Mouse (Mus musculus): Measurements from ENCODE around the gene Ttll4.

Ttll4 gene

GRCm38 (mm10) chr1:74712461-74713098 lies 51.0 kb downstream of the Ttll4 start:
- no peak for DNase-seq

- DNase-seq: peak; percentile 11
These were observed 51.7 kb downstream of the Ttll4 start, which contains the start of gene Cyp27a1 for GRCm38 (mm10) chr1:74713099-74713858. Gene Cyp27a1, plus strand, starts transcription at chr1:74713574.

DNA sequence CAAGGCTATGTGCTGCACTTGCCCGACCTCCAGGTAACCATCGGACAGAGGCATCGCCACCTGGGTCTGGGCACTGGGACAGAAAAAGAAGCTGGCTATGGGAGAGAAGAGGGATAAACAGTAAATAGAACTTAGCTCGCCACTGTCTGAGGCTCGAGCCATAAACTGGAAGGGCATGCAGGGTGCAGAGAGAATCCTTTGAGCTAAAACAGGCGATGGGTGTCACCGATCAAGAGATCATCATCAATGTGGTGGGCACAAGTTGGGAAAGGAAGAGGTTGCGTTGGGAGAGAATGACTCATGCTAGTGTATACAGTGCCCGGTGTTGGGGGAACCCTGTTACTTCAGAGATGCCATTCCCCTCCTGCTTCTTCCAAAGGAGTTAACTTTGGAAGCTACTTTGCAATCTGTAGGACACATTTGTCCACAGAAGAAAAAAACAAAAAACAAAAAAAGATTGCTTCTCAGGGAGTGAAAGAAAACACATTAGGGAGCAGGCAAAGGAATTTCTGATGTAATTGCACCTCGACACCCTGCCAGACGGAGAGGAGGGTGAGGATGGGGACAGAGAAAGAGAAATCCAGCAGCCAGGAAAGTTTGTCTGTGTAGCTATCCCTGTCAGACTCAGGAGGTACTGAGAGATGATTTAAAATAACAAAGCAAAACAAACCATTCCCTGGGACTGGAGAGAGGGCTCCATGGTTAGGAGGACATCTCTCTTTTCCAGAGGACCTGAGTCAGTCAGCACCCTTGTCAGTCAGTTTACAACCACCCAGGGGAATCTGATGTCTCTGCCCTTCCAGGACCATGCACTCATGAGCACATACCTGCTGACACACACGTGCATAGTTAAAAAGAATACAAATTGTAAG lies 52.5 kb downstream of the Ttll4 start:
- no peak for DNase-seq

- no peak for DNase-seq
These were observed 53.4 kb downstream of the Ttll4 start for GRCm38 (mm10) chr1:74714967-74715366.

- DNase-seq: no peak
These were observed 53.9 kb downstream of the Ttll4 start for GRCm38 (mm10) chr1:74715468-74715867.

DNA sequence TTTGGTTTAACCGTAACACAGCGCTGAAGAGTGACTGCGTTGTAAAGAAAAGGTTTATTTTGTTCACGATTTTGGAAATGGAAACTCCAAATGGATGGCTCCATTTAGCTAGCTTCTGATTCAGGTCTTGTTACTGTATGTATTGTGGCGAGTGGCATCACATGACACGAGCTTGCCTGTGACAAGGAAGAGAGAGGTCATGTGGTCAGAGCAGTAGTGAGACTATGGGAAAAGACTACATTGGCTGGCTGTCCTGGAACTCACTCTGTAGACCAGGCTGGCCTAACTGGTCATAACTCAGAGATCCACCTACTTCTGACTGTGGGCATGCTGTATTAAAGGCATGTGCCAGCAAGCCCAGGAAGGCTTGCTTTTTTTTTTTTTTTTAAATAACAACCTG lies 54.3 kb downstream of the Ttll4 start:
- DNase-seq: no peak

- no peak for DNase-seq
These were observed 56.6 kb downstream of the Ttll4 start for GRCm38 (mm10) chr1:74718113-74718512.

DNA sequence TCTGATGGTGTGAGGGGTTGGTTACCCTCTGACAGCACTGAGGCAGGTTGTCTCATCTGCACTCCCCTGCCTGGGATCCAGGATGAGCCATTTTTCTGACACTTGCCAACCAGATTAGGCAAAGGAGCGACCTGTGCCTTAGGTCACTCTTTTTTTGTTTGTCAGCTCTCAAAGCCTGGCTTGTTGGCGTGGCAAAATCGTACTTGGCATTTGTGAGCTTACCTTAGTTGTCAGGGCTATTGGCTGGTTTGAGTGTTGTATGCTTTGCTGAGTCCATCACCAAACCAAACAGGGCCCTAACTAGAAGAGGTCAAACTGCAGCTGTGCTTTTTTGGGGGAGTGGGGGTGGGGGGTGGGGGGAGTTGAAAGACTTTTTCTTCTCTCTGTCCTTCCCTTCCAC lies 57.7 kb downstream of the Ttll4 start:
- DNase-seq: no peak

GRCm38 (mm10) chr1:74721657-74722056 lies 60.1 kb downstream of the Ttll4 start:
- no peak for DNase-seq

GRCm38 (mm10) chr1:74723748-74724147 lies 62.2 kb downstream of the Ttll4 start:
- DNase-seq: no peak

DNA sequence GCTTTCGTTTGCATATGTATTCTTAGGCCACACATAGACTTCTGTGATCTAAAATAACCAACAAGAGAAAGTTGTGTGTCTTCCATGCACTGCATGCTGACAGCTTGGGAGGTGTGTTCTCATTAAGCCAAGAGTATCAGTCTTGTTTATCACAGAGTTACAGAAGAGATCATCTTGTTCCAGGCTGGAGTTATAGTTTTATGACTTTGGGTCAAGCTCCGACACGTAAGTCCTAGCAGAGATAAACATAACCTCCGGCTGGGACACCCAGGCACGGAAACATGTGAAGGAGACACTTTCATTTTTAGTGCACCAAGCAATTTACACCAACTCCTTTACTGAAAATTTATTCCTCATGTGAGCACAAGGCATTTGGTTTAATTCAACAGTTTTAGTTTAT lies 64.6 kb downstream of the Ttll4 start:
- no peak for DNase-seq

DNA sequence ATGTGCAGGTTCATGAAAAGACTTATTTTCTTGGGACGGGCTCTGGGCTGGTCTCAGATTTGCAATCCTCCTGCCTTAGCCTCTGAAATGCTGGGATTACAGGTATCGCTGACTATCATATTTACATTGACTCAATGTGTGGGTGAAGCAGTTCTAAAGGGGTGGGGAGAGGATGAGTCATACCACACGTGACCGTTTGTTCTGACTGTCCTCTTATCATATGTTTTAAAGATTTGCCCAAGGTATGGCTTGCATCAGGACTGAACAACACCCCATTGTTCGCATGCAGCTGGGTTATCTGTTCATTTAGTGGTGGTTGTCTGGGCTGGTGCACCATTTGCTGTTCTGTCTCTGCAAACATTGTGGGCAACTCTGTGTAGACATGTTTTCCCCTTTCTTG lies 65.1 kb downstream of the Ttll4 start:
- DNase-seq: no peak

GRCm38 (mm10) chr1:74728446-74728845 lies 66.9 kb downstream of the Ttll4 start:
- no peak for DNase-seq

DNA sequence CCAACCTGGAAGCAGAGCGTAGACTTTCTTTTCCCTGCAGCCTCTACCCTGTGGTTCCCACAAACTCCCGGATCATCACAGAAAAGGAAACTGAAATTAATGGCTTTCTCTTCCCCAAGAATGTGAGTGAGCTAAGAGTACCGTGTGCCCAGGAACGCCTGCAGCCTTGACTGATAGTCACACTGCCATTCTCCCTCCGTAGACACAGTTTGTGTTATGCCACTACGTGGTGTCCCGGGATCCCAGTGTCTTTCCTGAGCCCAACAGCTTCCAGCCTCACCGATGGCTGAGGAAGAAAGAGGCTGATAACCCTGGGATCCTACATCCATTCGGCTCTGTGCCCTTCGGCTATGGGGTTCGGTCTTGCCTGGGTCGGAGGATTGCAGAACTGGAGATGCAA lies 75.4 kb downstream of the Ttll4 start:
- DNase-seq: no peak

DNA sequence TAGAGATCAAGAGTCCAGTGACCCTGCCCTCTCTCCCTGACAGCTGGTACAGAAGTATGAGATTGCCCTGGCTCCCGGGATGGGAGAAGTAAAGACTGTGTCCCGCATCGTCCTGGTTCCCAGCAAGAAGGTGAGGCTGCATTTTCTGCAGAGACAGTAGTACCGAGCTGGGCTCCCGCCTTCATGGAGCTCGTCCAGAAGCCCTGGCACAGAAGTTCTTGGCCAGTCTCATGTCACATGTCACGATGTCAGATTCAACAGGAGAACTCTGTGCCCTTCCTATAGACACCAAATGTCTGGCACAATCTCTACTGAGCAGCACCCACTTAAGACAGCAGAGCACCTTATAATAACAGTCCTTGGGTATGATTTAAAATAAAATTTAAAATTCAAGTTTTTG lies 76.0 kb downstream of the Ttll4 start:
- no peak for DNase-seq

- no peak for DNase-seq
These were observed 79.3 kb downstream of the Ttll4 start for GRCm38 (mm10) chr1:74740846-74741245.

- no peak for DNase-seq
These were observed 85.8 kb downstream of the Ttll4 start for GRCm38 (mm10) chr1:74747335-74747734.

DNA sequence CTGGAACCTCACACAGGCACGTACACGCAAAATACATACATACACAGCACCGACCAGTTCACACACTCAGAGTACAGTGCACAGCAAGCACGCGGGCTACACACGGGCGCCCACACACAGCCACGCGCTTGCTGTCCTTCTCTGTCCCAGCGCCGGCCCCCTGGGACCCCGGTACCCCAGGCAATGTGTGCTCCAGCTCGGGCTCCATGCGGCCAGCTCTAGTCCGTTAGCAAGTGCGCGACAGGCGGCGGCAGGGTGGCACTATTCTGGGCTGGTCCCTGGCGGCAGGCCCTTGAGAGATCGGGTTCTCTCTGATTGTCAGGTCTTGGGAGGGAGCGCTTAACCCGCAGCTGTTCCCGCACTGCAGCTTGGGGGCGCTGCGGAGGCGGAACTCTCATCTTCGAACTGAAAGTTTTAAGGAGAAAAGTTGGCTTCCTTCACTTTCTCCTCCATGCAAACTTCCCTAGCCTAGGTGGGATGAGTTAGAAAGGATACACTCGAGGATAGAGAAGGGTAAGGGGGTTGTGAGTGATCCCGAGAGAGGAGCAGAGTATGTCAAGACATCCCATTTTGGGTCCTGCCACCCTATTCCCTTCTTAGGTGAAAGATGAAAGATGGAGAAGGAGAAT lies 87.2 kb downstream of the Ttll4 start, which contains the start of gene Prkag3:
Gene Prkag3, minus strand, starts transcription at position 579 of the 629 bp plus-strand sequence.
- no peak for DNase-seq

DNA sequence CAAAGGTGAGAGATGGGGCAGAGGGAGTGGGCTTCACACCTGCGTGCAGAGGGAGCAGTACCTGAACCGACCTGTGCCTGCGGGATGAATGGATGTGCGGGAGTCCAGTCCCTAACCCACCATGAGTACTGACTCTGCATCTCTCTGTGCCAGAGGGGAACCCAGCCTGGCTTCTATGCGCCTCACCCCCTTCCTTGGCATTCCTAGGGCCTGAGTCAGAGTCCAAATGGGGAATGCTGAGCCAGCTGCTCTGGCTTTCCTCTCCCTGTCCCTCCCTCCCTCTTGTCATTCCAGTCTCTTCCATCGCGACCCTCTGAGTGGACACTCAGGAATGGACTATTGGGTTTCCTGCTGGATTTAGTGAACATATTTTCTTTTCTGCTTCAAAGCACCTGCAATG lies 87.8 kb downstream of the Ttll4 start:
- DNase-seq: no peak

GRCm38 (mm10) chr1:74750683-74751082 lies 89.1 kb downstream of the Ttll4 start:
- no peak for DNase-seq

DNA sequence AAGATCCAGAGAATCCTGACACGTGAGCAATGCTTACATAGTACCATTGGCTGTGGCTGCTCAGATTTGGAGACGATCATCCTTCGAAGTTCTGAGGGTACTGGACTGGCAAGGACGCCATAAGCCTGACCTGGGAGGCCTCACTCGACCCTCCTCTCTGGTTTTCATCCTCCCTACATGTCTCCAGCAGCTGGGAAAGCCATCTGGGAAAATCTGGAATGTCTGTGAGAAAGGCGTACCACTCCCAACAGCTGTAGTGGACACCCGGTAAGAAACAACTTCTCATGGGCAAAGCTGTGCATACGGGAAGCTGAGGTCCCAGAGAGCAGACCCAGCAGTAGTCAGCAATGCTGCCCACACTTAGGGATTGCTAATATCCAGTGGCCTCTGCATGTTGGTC lies 90.6 kb downstream of the Ttll4 start:
- DNase-seq: no peak

GRCm38 (mm10) chr1:74752833-74753232 lies 91.3 kb downstream of the Ttll4 start:
- DNase-seq: no peak

Measured in right cerebral cortex, postnatal 25 days (tissue).